Mouse (Mus musculus) ES-E14 (cell line): ENCODE results near the gene Pex7. TPM values are rescaled to one million over a fixed set of nuclear protein-coding genes. Genes with fewer than 3 reads are reported as not detected.

ENCODE experiments used
- DNase-seq: peaks from one replicate; pipeline ENCODE4 v3.0.0-alpha.2; 2013; ENCODE audit warnings: low read depth, low spot score
- H3K27ac ChIP-seq: 2 replicates; pipeline ENCODE4 v1.5.1; 2012; ENCODE audit warnings: low read depth, mild to moderate bottlenecking, low read length, moderate library complexity, mixed read lengths; ENCODE audit not compliant: poor library complexity, insufficient read depth, severe bottlenecking
- H3K36me3 ChIP-seq: 2 replicates; pipeline ENCODE4 v1.6.1; 2012; ENCODE audit warnings: mild to moderate bottlenecking, low read length, moderate library complexity, mixed read lengths; ENCODE audit not compliant: control insufficient read depth, poor library complexity, insufficient read depth, severe bottlenecking
- H3K4me1 ChIP-seq, 2 experiments: fragments of 150-350 bp in 1 of 2; sonication (generic) in 1 of 2; 2 replicates each; pipeline ENCODE4 v1.6.1; 2012; ENCODE audit warnings: low read length in 2 of 2, mild to moderate bottlenecking in 1 of 2, mixed read lengths in 1 of 2; ENCODE audit not compliant: control insufficient read depth in 2 of 2, insufficient read depth in 2 of 2, poor library complexity in 1 of 2
- H3K4me3 ChIP-seq, 2 experiments: fragments of 150-350 bp in 1 of 2; sonication (generic) in 1 of 2; 2 replicates each; pipeline ENCODE4 v1.5.1; 2012; ENCODE audit warnings: low read length in 2 of 2, low read depth in 1 of 2, mild to moderate bottlenecking in 1 of 2, mixed read lengths in 1 of 2; ENCODE audit not compliant: insufficient read depth in 1 of 2, poor library complexity in 1 of 2, severe bottlenecking in 1 of 2
- H3K9ac ChIP-seq: 2 replicates; pipeline ENCODE4 v1.6.1; 2012; ENCODE audit warnings: low read depth, mild to moderate bottlenecking, low read length, mixed read lengths; ENCODE audit not compliant: poor library complexity, insufficient read depth, severe bottlenecking
- H3K9me3 ChIP-seq: fragments of 150-350 bp; sonication (generic); 2 replicates; pipeline ENCODE4 v1.6.1; 2012; ENCODE audit warnings: low read depth, mild to moderate bottlenecking, low read length; ENCODE audit not compliant: control insufficient read depth, insufficient read depth
- CHD2 ChIP-seq: IDR thresholded peaks from 2 replicates; pipeline ENCODE4 v1.6.1; 2014; ENCODE audit warnings: mild to moderate bottlenecking, low read depth, low read length, inconsistent platforms
- HCFC1 ChIP-seq: IDR thresholded peaks from 2 replicates; pipeline ENCODE4 v1.6.1; 2012; ENCODE audit warnings: low read length, inconsistent platforms, borderline replicate concordance; ENCODE audit not compliant: insufficient read depth
- MAFK ChIP-seq: IDR thresholded peaks from 2 replicates; pipeline ENCODE4 v1.6.1; 2014; ENCODE audit warnings: mild to moderate bottlenecking, low read depth, low read length, inconsistent platforms; ENCODE audit not compliant: insufficient read depth
- ZC3H11A ChIP-seq: IDR thresholded peaks from 2 replicates; pipeline ENCODE4 v1.6.1; 2012; ENCODE audit warnings: low read depth, mild to moderate bottlenecking, inconsistent platforms, low read length, borderline replicate concordance
- ZNF384 ChIP-seq: IDR thresholded peaks from 2 replicates; pipeline ENCODE4 v1.6.1; 2012; ENCODE audit warnings: low read depth, low read length, inconsistent platforms
- in situ Hi-C, 2 experiments: fragments of 600-800 bp; cut with MboI; formaldehyde crosslinking; loops; one replicate each; pipeline ENCODE4 v1.15.1; 2025; ENCODE audit warnings: low sequenced_read_pairs in 2 of 2, inconsistent platforms in 1 of 2; ENCODE audit not compliant: unreplicated experiment in 2 of 2
- total RNA-seq: library from RNA; depleted of rRNA; stranded (reverse); fragments of 300-350 nt; gene quantifications from 2 replicates; pipeline ENCODE4 v1.2.3, GENCODE M21; 2012; rRNA removed

Pex7 gene
- total RNA-seq, 1 experiment = 17.0 TPM

- no peak for DNase-seq
- in situ Hi-C loops = no loop called here
- Histone ChIP-seq H3K9me3 (no peaks in the 10 kb centered on the region), H3K4me1 (peaks cover 0 to 2% of the 10 kb centered on the region in 2 experiments; a peak in 1 of 4 replicates), H3K27ac (no peak overlapping the region), H3K36me3 (no peaks in the 10 kb centered on the region), H3K9ac (no peak overlapping the region), H3K4me3 (no peak overlapping the region)
- TF ChIP-seq ZC3H11A = no peak
- TF ChIP-seq CHD2 = no peak
- TF ChIP-seq MAFK = no peak
- no peak for TF ChIP-seq HCFC1
- TF ChIP-seq ZNF384 = no peak
Measured at GRCm38 (mm10) chr10:19818723-19819355, 88.7 kb downstream of the Pex7 start.

GRCm38 (mm10) chr10:19815371-19815770, 92.1 kb downstream of the Pex7 start:
- TF ChIP-seq MAFK (no peak), ZNF384 (no peak), ZC3H11A (no peak), HCFC1 (no peak), CHD2 (no peak)
- Histone ChIP-seq H3K27ac (no peak overlapping the region), H3K9me3 (no peaks in the 10 kb centered on the region), H3K36me3 (no peaks in the 10 kb centered on the region), H3K4me3 (no peak overlapping the region), H3K9ac (no peak overlapping the region), H3K4me1 (peaks cover 0 to 2% of the 10 kb centered on the region in 2 experiments; a peak in 1 of 4 replicates)
- no peak for DNase-seq
- in situ Hi-C loops = no loop called here

GRCm38 (mm10) chr10:19811436-19812172, 95.9 kb downstream of the Pex7 start:
- no peaks in the 10 kb centered on the region for H3K36me3 ChIP-seq
- TF ChIP-seq ZC3H11A (peak; percentile 22; the same call in 1 of the 2 replicates), ZNF384 (no peak), CHD2 (no peak)
- H3K4me3 ChIP-seq = no peak overlapping the region
- H3K4me1 ChIP-seq = no peaks in the 10 kb centered on the region
- H3K9ac ChIP-seq = no peak overlapping the region
- no peaks in the 10 kb centered on the region for H3K9me3 ChIP-seq
- DNase-seq = no peak
- H3K27ac ChIP-seq = no peak overlapping the region
- in situ Hi-C loops = no loop called here

GRCm38 (mm10) chr10:19804763-19805162, 102.7 kb downstream of the Pex7 start:
- no peaks in the 10 kb centered on the region for H3K9me3 ChIP-seq
- no peak for TF ChIP-seq CHD2
- no peaks in the 10 kb centered on the region for H3K36me3 ChIP-seq
- no peaks in the 10 kb centered on the region for H3K4me1 ChIP-seq
- no peak overlapping the region for H3K27ac ChIP-seq
- no peak for DNase-seq
- in situ Hi-C loops = no loop called here
- no peak overlapping the region for H3K9ac ChIP-seq
- no peak overlapping the region for H3K4me3 ChIP-seq

Other genes starting within 250 kb of the Pex7 start
- 0.16 TPM in 1 of 2 replicates, not detected in the other for gene Il20ra, start 195.1 kb downstream of the Pex7 start, total RNA-seq
- 0.67 and 0.69 TPM in 2 replicates for gene Slc35d3, start 56.2 kb downstream of the Pex7 start, total RNA-seq
- 3.0 and 4.7 TPM in 2 replicates for gene Map3k5, start 26.8 kb upstream of the Pex7 start, total RNA-seq
- gene Map7, start 240.8 kb upstream of the Pex7 start, total RNA-seq = 35.2 and 49.6 TPM in 2 replicates